Mouse (Mus musculus) left cerebral cortex, postnatal 25 days (tissue): ENCODE results near the gene Lbx2. TPM values are rescaled to one million over a fixed set of nuclear protein-coding genes. Genes with fewer than 3 reads are reported as not detected.

Source experiments
- DNase-seq, 2 experiments: peaks; one replicate each; pipeline ENCODE4 v3.0.0; 2022; ENCODE audit warnings: low spot score in 2 of 2, mixed read lengths in 1 of 2
- intact Hi-C: fragments of 180-260 bp; cut with DNase I; formaldehyde crosslinking; loops from one replicate; pipeline ENCODE4 v1.15.1; 2025
- microRNA-seq, 2 experiments: library from miRNA; unstranded; fragments of <30 nt; microRNA quantifications; one replicate each; pipeline ENCODE4 v1.2.0; 2022
- total RNA-seq, 2 experiments: library from RNA; stranded (reverse); gene quantifications; 2 replicates each; pipeline ENCODE4 v1.2.3; 2021

Lbx2 gene
- total RNA-seq, 2 experiments from 2014 or later, result 0.46 TPM; not detected in 1

GRCm38 (mm10) chr6:83122961-83123360, 36.8 kb downstream of the Lbx2 start:
- intact Hi-C loops, result no loop called here
- DNase-seq, result no peak

- DNase-seq, result peak; percentile 88 to 92
- intact Hi-C loops, result no loop called here
These were observed 38.7 kb downstream of the Lbx2 start for GRCm38 (mm10) chr6:83124851-83125312.

GRCm38 (mm10) chr6:83125331-83125730, 39.2 kb downstream of the Lbx2 start, which contains the start of gene Ino80b:
Gene Ino80b (minus strand): TSS chr6:83125431.
- no peak for DNase-seq
- intact Hi-C loops, result no loop called here

- intact Hi-C loops, result no loop called here
- DNase-seq, result no peak
These were observed 41.3 kb downstream of the Lbx2 start for GRCm38 (mm10) chr6:83127419-83127818.

GRCm38 (mm10) chr6:83131469-83132034, 45.4 kb downstream of the Lbx2 start:
- intact Hi-C loops, result no loop called here
- no peak for DNase-seq

- intact Hi-C loops, result no loop called here
- DNase-seq, result no peak
These were observed 46.2 kb downstream of the Lbx2 start for GRCm38 (mm10) chr6:83132176-83132919.

- intact Hi-C loops, result no loop called here
- no peak for DNase-seq
These were observed 48.1 kb downstream of the Lbx2 start for GRCm38 (mm10) chr6:83134226-83134625.

GRCm38 (mm10) chr6:83134951-83135513, 48.9 kb downstream of the Lbx2 start, which contains the start of gene Rtkn:
Gene Rtkn (plus strand): TSS chr6:83135463.
- intact Hi-C loops, result no loop called here
- DNase-seq, result no peak

GRCm38 (mm10) chr6:83135571-83136161, 49.5 kb downstream of the Lbx2 start:
- DNase-seq, result no peak
- intact Hi-C loops, result no loop called here

- intact Hi-C loops, result no loop called here
- no peak for DNase-seq
These were observed 50.2 kb downstream of the Lbx2 start for GRCm38 (mm10) chr6:83136291-83136880.

- no peak for DNase-seq
- intact Hi-C loops, result no loop called here
These were observed 50.9 kb downstream of the Lbx2 start for GRCm38 (mm10) chr6:83136881-83137575.

GRCm38 (mm10) chr6:83137576-83137950, 51.4 kb downstream of the Lbx2 start:
- DNase-seq, result peak in 1 of 2 experiments; percentile 69
- intact Hi-C loops, result no loop called here

Small RNAs within 50 kb of the gene (microRNA-seq; reads per million reads assigned to microRNA genes)
- 0 reads per million in 2 experiments for gene Mir3470a
- gene Mir7040, result 0 reads per million in 2 experiments

Other genes starting within 250 kb of the Lbx2 start
- 10 to 100 TPM; 37.5 to 40.6 TPM for gene Sema4f, start 146.6 kb upstream of the Lbx2 start, total RNA-seq
- not detected for gene M1ap, start 139.5 kb upstream of the Lbx2 start, total RNA-seq
- 1 to 10 TPM; 1.1 to 1.6 TPM for gene Dok1, start 52.9 kb upstream of the Lbx2 start, total RNA-seq
- gene Loxl3, start 52.2 kb upstream of the Lbx2 start, total RNA-seq, result 1 to 10 TPM; 1.9 to 2.7 TPM
- 100 to 1,000 TPM; 100 to 114 TPM for gene Aup1, start 31.8 kb upstream of the Lbx2 start, total RNA-seq
- 10 to 100 TPM; 42.9 to 45.4 TPM for gene Htra2, start 31.1 kb upstream of the Lbx2 start, total RNA-seq
- gene Dqx1, start 28.5 kb upstream of the Lbx2 start, total RNA-seq, result under 1 TPM; 0.25 to 0.99 TPM
- not detected for gene Tlx2, start 16.1 kb upstream of the Lbx2 start, total RNA-seq
- 10 to 100 TPM; 21.3 to 24.4 TPM for gene Pcgf1, start 8.5 kb upstream of the Lbx2 start, total RNA-seq
- 1 to 10 TPM; 3.2 to 4.1 TPM for gene Ccdc142, start 15.2 kb downstream of the Lbx2 start, total RNA-seq
- 1 to 10 TPM; 3.9 to 5.0 TPM for gene Gm42688, start 15.2 kb downstream of the Lbx2 start, total RNA-seq
- 10 to 100 TPM; 60.3 to 66.6 TPM for gene Mrpl53, start 22.7 kb downstream of the Lbx2 start, total RNA-seq
- 10 to 100 TPM; 27.2 to 28.0 TPM for gene Mogs, start 29.1 kb downstream of the Lbx2 start, total RNA-seq
- gene Wbp1, start 35.2 kb downstream of the Lbx2 start, total RNA-seq, result 10 to 100 TPM; 36.7 to 48.7 TPM
- 10 to 100 TPM; 11.2 to 21.3 TPM for gene Ino80b, start 39.1 kb downstream of the Lbx2 start, total RNA-seq
- gene Rtkn, start 49.1 kb downstream of the Lbx2 start, total RNA-seq, result 10 to 100 TPM; 51.2 to 76.8 TPM
- gene Wdr54, start 70.0 kb downstream of the Lbx2 start, total RNA-seq, result 10 to 100 TPM; 28.8 to 29.1 TPM
- gene 1700003E16Rik, start 70.0 kb downstream of the Lbx2 start, total RNA-seq, result 10 to 100 TPM; 28.8 to 30.2 TPM
- 100 to 1,000 TPM; 329 to 365 TPM for gene Dctn1, start 79.6 kb downstream of the Lbx2 start, total RNA-seq
- gene Slc4a5, start 133.5 kb downstream of the Lbx2 start, total RNA-seq, result 1 to 10 TPM; 2.3 to 2.5 TPM
- gene Mthfd2, start 239.5 kb downstream of the Lbx2 start, total RNA-seq, result 1 to 10 TPM; 5.0 to 6.3 TPM
- 10 to 100 TPM; 20.0 to 20.2 TPM for gene Mob1a, start 239.6 kb downstream of the Lbx2 start, total RNA-seq